Mouse (Mus musculus) neural tube, embryonic 12.5 days (tissue): ENCODE data around the gene Tmem126b. TPM values are rescaled to one million over a fixed set of nuclear protein-coding genes. Genes with fewer than 3 reads are reported as not detected.

Experiments used
- ATAC-seq: fragments of 200-750 bp; cut with Nextera tagmentation; 2 replicates; pipeline ENCODE4 v1.8.0; 2017; ENCODE audit warnings: low read depth, mild to moderate bottlenecking, moderate TSS enrichment, moderate library complexity; ENCODE audit not compliant: low FRiP score
- H3K27ac ChIP-seq: fragments of 300-500 bp; sonication (generic); 2 replicates; pipeline ENCODE4 v1.5.1; 2016
- H3K27me3 ChIP-seq: fragments of 300-500 bp; sonication (generic); replicated peaks from 2 replicates; pipeline ENCODE4 v1.6.1; 2016; ENCODE audit warnings: mild to moderate bottlenecking
- H3K36me3 ChIP-seq: fragments of 300-500 bp; sonication (generic); 2 replicates; pipeline ENCODE4 v1.6.1; 2016; ENCODE audit warnings: mild to moderate bottlenecking
- H3K4me1 ChIP-seq: fragments of 300-500 bp; sonication (generic); 2 replicates; pipeline ENCODE4 v1.6.1; 2016
- H3K4me2 ChIP-seq: fragments of 300-500 bp; sonication (generic); replicated peaks from 2 replicates; pipeline ENCODE4 v1.6.1; 2016; ENCODE audit warnings: mild to moderate bottlenecking
- H3K4me3 ChIP-seq: fragments of 300-500 bp; sonication (generic); 2 replicates; pipeline ENCODE4 v1.5.1; 2016
- H3K9ac ChIP-seq: fragments of 300-500 bp; sonication (generic); 2 replicates; pipeline ENCODE4 v1.6.1; 2016; ENCODE audit warnings: mild to moderate bottlenecking
- H3K9me3 ChIP-seq: fragments of 300-500 bp; sonication (generic); 2 replicates; pipeline ENCODE4 v1.6.1; 2016; ENCODE audit warnings: mild to moderate bottlenecking
- WGBS: fragments of 180-500 bp; shearing (Covaris S2); methylation state at CpG from one replicate; pipeline ENCODE4 v1.1.7; 2016; 5-methylcytosine and 5-hydroxymethylcytosine counted together
- polyA plus RNA-seq: library from polyadenylated mRNA; unstranded; fragments of >200 nt; fragmentation: Nextera tagmentation; extraction: Ambion mirVana; gene quantifications from 2 replicates; pipeline ENCODE4 v1.2.1, GENCODE M21; 2016

Gene Tmem126b
- polyA plus RNA-seq, 1 experiment from 2014 or later = 43.2 TPM

- H3K27ac ChIP-seq = no peak overlapping the region
- H3K4me1 ChIP-seq = peaks cover 8% of the 10 kb centered on the region
- H3K27me3 ChIP-seq = no peaks in the 10 kb centered on the region
- no peaks in the 10 kb centered on the region for H3K9me3 ChIP-seq
- peak overlapping the region; percentile 79 for H3K9ac ChIP-seq
- no peak for ATAC-seq
- WGBS = 29% methylated on average over 7 of the region's 7 CpGs
- peak overlapping the region; percentile 64 for H3K4me2 ChIP-seq
- peak overlapping the region; percentile 74 for H3K4me3 ChIP-seq
- peaks cover 21% of the 10 kb centered on the region for H3K36me3 ChIP-seq
Observed at GRCm38 (mm10) chr7:90456149-90456844, 19.5 kb downstream of the Tmem126b start.

- WGBS = 0% methylated on average over 6 of the region's 6 CpGs
- Histone ChIP-seq H3K9me3 (no peaks in the 10 kb centered on the region), H3K4me3 (peak overlapping the region; percentile 97), H3K9ac (peak overlapping the region; percentile 99), H3K27me3 (no peaks in the 10 kb centered on the region), H3K36me3 (peaks cover 5% of the 10 kb centered on the region; the same call in 1 of the 2 replicates), H3K27ac (no peak overlapping the region), H3K4me1 (peaks cover 9% of the 10 kb centered on the region), H3K4me2 (peak overlapping the region; percentile 93)
- no peak for ATAC-seq
Observed at GRCm38 (mm10) chr7:90444206-90444605, 31.6 kb downstream of the Tmem126b start.

GRCm38 (mm10) chr7:90443101-90444091 lies 32.4 kb downstream of the Tmem126b start:
- peak overlapping the region; percentile 93 for H3K4me2 ChIP-seq
- no peaks in the 10 kb centered on the region for H3K27me3 ChIP-seq
- ATAC-seq = peak; percentile 82
- peak overlapping the region; percentile 99 for H3K9ac ChIP-seq
- peaks cover 9% of the 10 kb centered on the region for H3K4me1 ChIP-seq
- no peaks in the 10 kb centered on the region for H3K9me3 ChIP-seq
- H3K27ac ChIP-seq = peak overlapping the region; percentile 98
- WGBS = under 1% methylated on average over 123 of the region's 123 CpGs
- H3K36me3 ChIP-seq = peaks cover 3% of the 10 kb centered on the region; the same call in 1 of the 2 replicates
- peak overlapping the region; percentile 97 for H3K4me3 ChIP-seq

- peak within 1 kb of the TSS; percentile 99 for H3K9ac ChIP-seq
- H3K9me3 ChIP-seq = no peaks in the 10 kb centered on the region
- peak within 1 kb of the TSS; percentile 98 for H3K27ac ChIP-seq
- no peaks in the 10 kb centered on the region for H3K27me3 ChIP-seq
- peak within 1 kb of the TSS; percentile 97 for H3K4me3 ChIP-seq
- ATAC-seq = peak; percentile 95
- peaks cover 9% of the 10 kb centered on the region for H3K4me1 ChIP-seq
- peaks cover 3% of the 10 kb centered on the region; the same call in 1 of the 2 replicates for H3K36me3 ChIP-seq
- H3K4me2 ChIP-seq = peak within 1 kb of the TSS; percentile 93
- WGBS = under 1% methylated on average over 54 of the region's 54 CpGs
Observed at GRCm38 (mm10) chr7:90442518-90443080, 33.2 kb downstream of the Tmem126b start, which contains the start of gene Crebzf. Crebzf (plus strand) TSS chr7:90442729.

GRCm38 (mm10) chr7:90442070-90442469 lies 33.7 kb downstream of the Tmem126b start:
- H3K4me1 ChIP-seq = peaks cover 9% of the 10 kb centered on the region
- no peaks in the 10 kb centered on the region for H3K36me3 ChIP-seq
- WGBS = 15% methylated on average over 4 of the region's 4 CpGs
- peak overlapping the region; percentile 99 for H3K9ac ChIP-seq
- peak; percentile 8; the same call in 1 of the 2 replicates for ATAC-seq
- H3K27me3 ChIP-seq = no peaks in the 10 kb centered on the region
- H3K27ac ChIP-seq = no peak overlapping the region
- no peaks in the 10 kb centered on the region for H3K9me3 ChIP-seq
- H3K4me3 ChIP-seq = peak overlapping the region; percentile 97
- peak overlapping the region; percentile 55 for H3K4me2 ChIP-seq

GRCm38 (mm10) chr7:90440044-90440443 lies 35.8 kb downstream of the Tmem126b start:
- Histone ChIP-seq H3K27ac (no peak overlapping the region), H3K4me2 (no peak overlapping the region), H3K9me3 (no peaks in the 10 kb centered on the region), H3K4me1 (peaks cover 3% of the 10 kb centered on the region; the same call in 1 of the 2 replicates), H3K36me3 (no peaks in the 10 kb centered on the region), H3K9ac (no peak overlapping the region), H3K27me3 (no peaks in the 10 kb centered on the region), H3K4me3 (no peak overlapping the region)
- ATAC-seq = no peak
- 93% methylated on average over 4 of the region's 4 CpGs for WGBS

GRCm38 (mm10) chr7:90432221-90432620 lies 43.6 kb downstream of the Tmem126b start:
- H3K9me3 ChIP-seq = no peaks in the 10 kb centered on the region
- no peak overlapping the region for H3K4me3 ChIP-seq
- no peaks in the 10 kb centered on the region for H3K36me3 ChIP-seq
- H3K9ac ChIP-seq = no peak overlapping the region
- ATAC-seq = no peak
- H3K27me3 ChIP-seq = no peaks in the 10 kb centered on the region
- no peak overlapping the region for H3K4me2 ChIP-seq
- H3K27ac ChIP-seq = no peak overlapping the region
- H3K4me1 ChIP-seq = peaks cover 2% of the 10 kb centered on the region; the same call in 1 of the 2 replicates

GRCm38 (mm10) chr7:90427006-90427405 lies 48.8 kb downstream of the Tmem126b start:
- no peak for ATAC-seq
- Histone ChIP-seq H3K27ac (no peak overlapping the region), H3K4me2 (peak overlapping the region; percentile 73), H3K36me3 (no peaks in the 10 kb centered on the region), H3K9ac (peak overlapping the region; percentile 38; the same call in 1 of the 2 replicates), H3K27me3 (no peaks in the 10 kb centered on the region), H3K9me3 (no peaks in the 10 kb centered on the region), H3K4me1 (peaks cover 4% of the 10 kb centered on the region; the same call in 1 of the 2 replicates), H3K4me3 (0 out of 2 replicates have a peak overlapping the region, but pooled peaks have one; percentile 31)
- 70% methylated on average over 9 of the region's 9 CpGs for WGBS

- H3K27me3 ChIP-seq = no peaks in the 10 kb centered on the region
- H3K4me2 ChIP-seq = peak within 1 kb of the TSS; percentile 73
- H3K9ac ChIP-seq = peak within 1 kb of the TSS; percentile 38; the same call in 1 of the 2 replicates
- ATAC-seq = peak; percentile 100
- H3K4me3 ChIP-seq = peak within 1 kb of the TSS; percentile 31
- WGBS = 24% methylated on average over 29 of the region's 29 CpGs
- H3K36me3 ChIP-seq = no peaks in the 10 kb centered on the region
- H3K27ac ChIP-seq = no peak within 1 kb of the TSS
- H3K4me1 ChIP-seq = peaks cover 4% of the 10 kb centered on the region; the same call in 1 of the 2 replicates
- no peaks in the 10 kb centered on the region for H3K9me3 ChIP-seq
Observed at GRCm38 (mm10) chr7:90426020-90427001, 49.5 kb downstream of the Tmem126b start, which contains the start of gene Ccdc89. Ccdc89 (plus strand) TSS chr7:90426577.
